Mouse (Mus musculus) bone marrow macrophage, adult 2 months (primary cell): ENCODE measurements around the gene Chmp1a.

Source experiments
- CTCF ChIP-seq: IDR thresholded peaks from 2 replicates; pipeline ENCODE4 v1.5.1; 2012; ENCODE audit warnings: low read depth, mild to moderate bottlenecking, low read length, moderate library complexity
- POLR2A ChIP-seq: IDR thresholded peaks from 2 replicates; pipeline ENCODE4 v1.6.1; 2012; ENCODE audit warnings: mild to moderate bottlenecking, low read depth, low read length, borderline replicate concordance

DNA sequence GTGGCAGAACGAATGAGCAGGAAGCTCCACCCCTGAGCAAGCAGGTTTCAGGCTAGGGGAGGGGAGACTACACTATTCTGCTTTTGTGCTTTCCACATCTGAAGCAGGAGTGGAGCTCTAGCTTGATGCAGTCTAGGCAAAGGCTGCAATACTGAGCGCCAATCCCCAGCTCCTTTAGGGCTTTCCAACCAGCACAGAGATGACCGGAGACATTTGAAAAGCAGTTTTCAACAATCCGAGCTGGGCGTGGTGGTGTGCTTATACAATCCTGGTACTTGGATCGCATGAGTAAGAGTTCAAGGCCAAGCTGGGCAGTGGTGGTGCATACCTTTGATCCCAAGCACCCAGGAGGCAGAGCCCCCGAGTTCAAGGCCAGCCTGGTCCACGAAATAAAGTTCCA lies 20.7 kb downstream of the Chmp1a start:
- no peak for TF ChIP-seq POLR2A
- no peak for TF ChIP-seq CTCF
